Mouse (Mus musculus) ES-Bruce4 (cell line): ENCODE measurements around the gene C1ra. TPM values are rescaled to one million over a fixed set of nuclear protein-coding genes. Genes with fewer than 3 reads are reported as not detected.
"Not testable (repeated sequence)": the region's sequence is repeated elsewhere in the genome, so short reads cannot be mapped to it uniquely, and the experiment has no call there.

Experiments
- H3K27ac ChIP-seq: 2 replicates; pipeline ENCODE4 v1.5.1; 2012; ENCODE audit warnings: low read length, inconsistent platforms; ENCODE audit not compliant: insufficient read depth
- H3K27me3 ChIP-seq: 2 replicates; pipeline ENCODE4 v1.6.1; 2012; ENCODE audit warnings: mild to moderate bottlenecking, low read length, inconsistent platforms; ENCODE audit not compliant: control insufficient read depth, poor library complexity, insufficient read depth, severe bottlenecking
- H3K36me3 ChIP-seq: 2 replicates; pipeline ENCODE4 v1.6.1; 2012; ENCODE audit warnings: inconsistent platforms, mild to moderate bottlenecking, low read length, moderate library complexity; ENCODE audit not compliant: control insufficient read depth, poor library complexity, insufficient read depth, severe bottlenecking
- H3K4me1 ChIP-seq: one replicate; pipeline ENCODE4 v1.8.1; 2011; ENCODE audit warnings: low read length; ENCODE audit not compliant: control insufficient read depth, insufficient read depth
- H3K4me3 ChIP-seq: 2 replicates; pipeline ENCODE4 v1.5.1; 2011; ENCODE audit warnings: low read depth, mild to moderate bottlenecking, low read length
- H3K9ac ChIP-seq: 2 replicates; pipeline ENCODE4 v1.6.1; 2012; ENCODE audit warnings: low read depth, mild to moderate bottlenecking, inconsistent platforms; ENCODE audit not compliant: poor library complexity, severe bottlenecking
- H3K9me3 ChIP-seq: replicated peaks from 2 replicates; pipeline ENCODE4 v1.6.1; 2012; ENCODE audit warnings: mild to moderate bottlenecking, low read length, inconsistent platforms; ENCODE audit not compliant: control insufficient read depth, poor library complexity, insufficient read depth, severe bottlenecking
- CTCF ChIP-seq: IDR thresholded peaks from one replicate; pipeline ENCODE4 v1.8.1; 2011; ENCODE audit warnings: low read depth, low read length
- EP300 ChIP-seq: IDR thresholded peaks from 2 replicates; pipeline ENCODE4 v1.6.1; 2011; ENCODE audit warnings: low read depth, low read length; ENCODE audit not compliant: insufficient read depth
- POLR2A ChIP-seq: IDR thresholded peaks from one replicate; pipeline ENCODE4 v1.8.1; 2011; ENCODE audit warnings: low read length; ENCODE audit not compliant: insufficient read depth
- polyA plus RNA-seq: library from polyadenylated mRNA; stranded (reverse); fragments of >200 nt; gene quantifications from 2 replicates; pipeline ENCODE4 v1.2.4, GENCODE M21; 2011; ENCODE audit warnings: low read depth; ENCODE audit not compliant: missing spikeins, insufficient read depth, insufficient read length

Gene C1ra
- polyA plus RNA-seq, 1 experiment, result 0.27 TPM

GRCm38 (mm10) chr6:124549023-124549550 is 36.9 kb downstream of the C1ra start:
- Histone ChIP-seq H3K4me1 (no peaks in the 10 kb centered on the region), H3K9ac (no peak overlapping the region)

GRCm38 (mm10) chr6:124552766-124553165 is 40.6 kb downstream of the C1ra start:
- peaks cover 5% of the 10 kb centered on the region for H3K9me3 ChIP-seq
- no peaks in the 10 kb centered on the region for H3K4me1 ChIP-seq
- H3K36me3 ChIP-seq, result no peaks in the 10 kb centered on the region
- no peaks in the 10 kb centered on the region for H3K27me3 ChIP-seq
- H3K4me3 ChIP-seq, result peak overlapping the region; percentile 54
- H3K9ac ChIP-seq, result no peak overlapping the region
- H3K27ac ChIP-seq, result no peak overlapping the region
- no peak for TF ChIP-seq CTCF
- no peak for TF ChIP-seq EP300
- no peak for TF ChIP-seq POLR2A

More at GRCm38 (mm10) chr6:124549023-124549550, 36.9 kb downstream of the C1ra start:
- Histone ChIP-seq H3K27ac (no peak overlapping the region), H3K4me3 (no peak overlapping the region), H3K9me3 (peaks cover 5% of the 10 kb centered on the region), H3K27me3 (no peaks in the 10 kb centered on the region), H3K36me3 (no peaks in the 10 kb centered on the region)
- TF ChIP-seq CTCF (no peak), POLR2A (no peak), EP300 (no peak)

GRCm38 (mm10) chr6:124555956-124556355 is 43.8 kb downstream of the C1ra start:
- not testable (repeated sequence) for H3K9me3 ChIP-seq

GRCm38 (mm10) chr6:124561156-124561555 is 49.0 kb downstream of the C1ra start:
- H3K36me3 ChIP-seq, H3K4me3 ChIP-seq, H3K9me3 ChIP-seq, H3K9ac ChIP-seq, H3K4me1 ChIP-seq, H3K27ac ChIP-seq, H3K27me3 ChIP-seq: not testable (repeated sequence)

More at GRCm38 (mm10) chr6:124555956-124556355, 43.8 kb downstream of the C1ra start:
- not testable (repeated sequence) for H3K4me3 ChIP-seq, H3K27ac ChIP-seq, H3K27me3 ChIP-seq, H3K36me3 ChIP-seq, H3K4me1 ChIP-seq, H3K9ac ChIP-seq

GRCm38 (mm10) chr6:124561611-124562010 is 49.4 kb downstream of the C1ra start:
- not testable (repeated sequence) for H3K4me3 ChIP-seq, H3K9me3 ChIP-seq, H3K27ac ChIP-seq, H3K4me1 ChIP-seq, H3K36me3 ChIP-seq, H3K9ac ChIP-seq, H3K27me3 ChIP-seq

GRCm38 (mm10) chr6:124570026-124570425 is 57.8 kb downstream of the C1ra start, which contains the start of gene C1rb:
Gene C1rb (plus strand): TSS chr6:124570294.
- TF ChIP-seq POLR2A (no peak), CTCF (peak; percentile 66)
- H3K9ac ChIP-seq, result 0 out of 2 replicates have a peak within 1 kb of the TSS, but pooled peaks have one; percentile 19
- H3K36me3 ChIP-seq, result no peaks in the 10 kb centered on the region
- no peaks in the 10 kb centered on the region for H3K4me1 ChIP-seq
- no peak within 1 kb of the TSS for H3K27ac ChIP-seq
- peak within 1 kb of the TSS; percentile 32 for H3K4me3 ChIP-seq
- no peaks in the 10 kb centered on the region for H3K9me3 ChIP-seq
- H3K27me3 ChIP-seq, result no peaks in the 10 kb centered on the region

Other genes starting within 250 kb of the C1ra start
- gene Cd163, start 207.7 kb upstream of the C1ra start, polyA plus RNA-seq, result 0.28 and 0.32 TPM in 2 replicates
- 31.0 and 31.4 TPM in 2 replicates for gene Pex5, start 97.3 kb upstream of the C1ra start, polyA plus RNA-seq
- gene Clstn3, start 47.6 kb upstream of the C1ra start, polyA plus RNA-seq, result 17.1 and 25.6 TPM in 2 replicates
- gene C1rl, start 19.3 kb upstream of the C1ra start, polyA plus RNA-seq, result 0.79 and 1.3 TPM in 2 replicates
- 3.4 and 3.9 TPM in 2 replicates for gene C1s1, start 30.0 kb downstream of the C1ra start, polyA plus RNA-seq
- gene C1rb, start 57.9 kb downstream of the C1ra start, polyA plus RNA-seq, result not detected in 2 replicates
- gene C1s2, start 123.7 kb downstream of the C1ra start, polyA plus RNA-seq, result 0.49 TPM in 1 of 2 replicates, not detected in the other
- gene Lpcat3, start 150.6 kb downstream of the C1ra start, polyA plus RNA-seq, result 69.3 and 73.8 TPM in 2 replicates
- 118 TPM in 2 replicates for gene Emg1, start 199.8 kb downstream of the C1ra start, polyA plus RNA-seq
- gene Phb2, start 199.9 kb downstream of the C1ra start, polyA plus RNA-seq, result 329 and 331 TPM in 2 replicates
- gene Ptpn6, start 226.3 kb downstream of the C1ra start, polyA plus RNA-seq, result 15.4 and 32.3 TPM in 2 replicates
- 93.5 and 105 TPM in 2 replicates for gene Grcc10, start 229.0 kb downstream of the C1ra start, polyA plus RNA-seq
- gene Gm45234, start 243.6 kb downstream of the C1ra start, polyA plus RNA-seq, result 0.59 TPM in 1 of 2 replicates, not detected in the other
- gene Atn1, start 244.1 kb downstream of the C1ra start, polyA plus RNA-seq, result 32.0 and 35.2 TPM in 2 replicates